Mouse (Mus musculus): ENCODE measurements around the gene Mgst3. TPM values are rescaled to one million over a fixed set of nuclear protein-coding genes. Genes with fewer than 3 reads are reported as not detected.
A peak's percentile ranks its signal among the peaks of the same experiment; 100 is the strongest.

Gene Mgst3
- polyA plus RNA-seq, 1 experiment from 2014 or later, result 124 TPM

- no peak overlapping the region for H3K27ac ChIP-seq (replicated peaks; ENCODE audit: low read depth, low read length)
- 18% methylated on average over 15 of the region's 15 CpGs for WGBS
- no peak overlapping the region for H3K4me2 ChIP-seq (ENCODE audit: low read length)
- no peaks in the 10 kb centered on the region for H3K27me3 ChIP-seq (ENCODE audit: control insufficient read depth, insufficient read depth, low read length)
- ATAC-seq (ENCODE audit: low FRiP score, low TSS enrichment), result no peak
- no peaks in the 10 kb centered on the region for H3K9me3 ChIP-seq (ENCODE audit: control insufficient read depth, low read length)
- no peak overlapping the region for H3K9ac ChIP-seq (replicated peaks; ENCODE audit: low read length)
- peak; percentile 51 for DNase-seq
- H3K4me1 ChIP-seq (ENCODE audit: control insufficient read depth, insufficient read depth, low read length), result 0 out of 2 replicates have a peak, but pooled peaks cover 2% of the 10 kb centered on the region
- H3K4me3 ChIP-seq (replicated peaks; ENCODE audit: low read depth, low read length), result no peak overlapping the region
- peaks cover 19% of the 10 kb centered on the region for H3K36me3 ChIP-seq (ENCODE audit: control insufficient read depth, insufficient read depth, low read length)
Observed at GRCm38 (mm10) chr1:167374003-167374784, 19.4 kb downstream of the Mgst3 start.

- Histone ChIP-seq H3K4me2 (ENCODE audit: low read length) (no peak overlapping the region), H3K27me3 (ENCODE audit: control insufficient read depth, insufficient read depth, low read length) (no peaks in the 10 kb centered on the region), H3K4me1 (ENCODE audit: control insufficient read depth, insufficient read depth, low read length) (0 out of 2 replicates have a peak, but pooled peaks cover 2% of the 10 kb centered on the region), H3K27ac (replicated peaks; ENCODE audit: low read depth, low read length) (no peak overlapping the region), H3K4me3 (replicated peaks; ENCODE audit: low read depth, low read length) (no peak overlapping the region), H3K36me3 (ENCODE audit: control insufficient read depth, insufficient read depth, low read length) (peaks cover 23% of the 10 kb centered on the region), H3K9ac (replicated peaks; ENCODE audit: low read length) (no peak overlapping the region), H3K9me3 (ENCODE audit: control insufficient read depth, low read length) (no peaks in the 10 kb centered on the region)
- ATAC-seq (ENCODE audit: low FRiP score, low TSS enrichment) (no peak), DNase-seq (no peak)
- WGBS, result 94% methylated on average over 7 of the region's 7 CpGs
Observed at GRCm38 (mm10) chr1:167372739-167373138, 20.9 kb downstream of the Mgst3 start.

GRCm38 (mm10) chr1:167369905-167370304 is 23.7 kb downstream of the Mgst3 start:
- DNase-seq, result peak; percentile 86
- H3K9me3 ChIP-seq (ENCODE audit: control insufficient read depth, low read length), result no peaks in the 10 kb centered on the region
- no peak for ATAC-seq (ENCODE audit: low FRiP score, low TSS enrichment)
- WGBS, result 9% methylated on average over 7 of the region's 7 CpGs
- no peak overlapping the region for H3K4me2 ChIP-seq (ENCODE audit: low read length)
- no peaks in the 10 kb centered on the region for H3K27me3 ChIP-seq (ENCODE audit: control insufficient read depth, insufficient read depth, low read length)
- H3K4me3 ChIP-seq (replicated peaks; ENCODE audit: low read depth, low read length), result no peak overlapping the region
- H3K4me1 ChIP-seq (ENCODE audit: control insufficient read depth, insufficient read depth, low read length), result 0 out of 2 replicates have a peak, but pooled peaks cover 2% of the 10 kb centered on the region
- H3K27ac ChIP-seq (replicated peaks; ENCODE audit: low read depth, low read length), result no peak overlapping the region
- no peak overlapping the region for H3K9ac ChIP-seq (replicated peaks; ENCODE audit: low read length)
- H3K36me3 ChIP-seq (ENCODE audit: control insufficient read depth, insufficient read depth, low read length), result peaks cover 19% of the 10 kb centered on the region; the same call in 1 of the 2 replicates

- Histone ChIP-seq H3K36me3 (ENCODE audit: control insufficient read depth, insufficient read depth, low read length) (peaks cover 19% of the 10 kb centered on the region; the same call in 1 of the 2 replicates), H3K4me3 (replicated peaks; ENCODE audit: low read depth, low read length) (no peak overlapping the region), H3K27me3 (ENCODE audit: control insufficient read depth, insufficient read depth, low read length) (no peaks in the 10 kb centered on the region), H3K4me2 (ENCODE audit: low read length) (no peak overlapping the region), H3K4me1 (ENCODE audit: control insufficient read depth, insufficient read depth, low read length) (no peaks in the 10 kb centered on the region), H3K9me3 (ENCODE audit: control insufficient read depth, low read length) (no peaks in the 10 kb centered on the region), H3K27ac (replicated peaks; ENCODE audit: low read depth, low read length) (no peak overlapping the region), H3K9ac (replicated peaks; ENCODE audit: low read length) (no peak overlapping the region)
- no peak for ATAC-seq (ENCODE audit: low FRiP score, low TSS enrichment)
- DNase-seq, result no peak
- 84% methylated on average over 7 of the region's 7 CpGs for WGBS
Observed at GRCm38 (mm10) chr1:167368513-167368912, 25.1 kb downstream of the Mgst3 start.

- no peak overlapping the region for H3K4me3 ChIP-seq (replicated peaks; ENCODE audit: low read depth, low read length)
- H3K4me1 ChIP-seq (ENCODE audit: control insufficient read depth, insufficient read depth, low read length), result no peaks in the 10 kb centered on the region
- WGBS, result 87% methylated on average over 4 of the region's 4 CpGs
- no peak overlapping the region for H3K27ac ChIP-seq (replicated peaks; ENCODE audit: low read depth, low read length)
- no peak for ATAC-seq (ENCODE audit: low FRiP score, low TSS enrichment)
- H3K4me2 ChIP-seq (ENCODE audit: low read length), result no peak overlapping the region
- no peaks in the 10 kb centered on the region for H3K27me3 ChIP-seq (ENCODE audit: control insufficient read depth, insufficient read depth, low read length)
- no peak overlapping the region for H3K9ac ChIP-seq (replicated peaks; ENCODE audit: low read length)
- no peak for DNase-seq
- H3K9me3 ChIP-seq (ENCODE audit: control insufficient read depth, low read length), result no peaks in the 10 kb centered on the region
- H3K36me3 ChIP-seq (ENCODE audit: control insufficient read depth, insufficient read depth, low read length), result peaks cover 19% of the 10 kb centered on the region; the same call in 1 of the 2 replicates
Observed at GRCm38 (mm10) chr1:167368018-167368417, 25.6 kb downstream of the Mgst3 start.

- Histone ChIP-seq H3K27ac (replicated peaks; ENCODE audit: low read depth, low read length) (no peak overlapping the region), H3K4me3 (replicated peaks; ENCODE audit: low read depth, low read length) (no peak overlapping the region), H3K4me1 (ENCODE audit: control insufficient read depth, insufficient read depth, low read length) (no peaks in the 10 kb centered on the region), H3K9me3 (ENCODE audit: control insufficient read depth, low read length) (no peaks in the 10 kb centered on the region), H3K4me2 (ENCODE audit: low read length) (no peak overlapping the region), H3K36me3 (ENCODE audit: control insufficient read depth, insufficient read depth, low read length) (peaks cover 23% of the 10 kb centered on the region), H3K27me3 (ENCODE audit: control insufficient read depth, insufficient read depth, low read length) (no peaks in the 10 kb centered on the region), H3K9ac (replicated peaks; ENCODE audit: low read length) (no peak overlapping the region)
- WGBS, result 91% methylated on average over 6 of the region's 6 CpGs
- no peak for ATAC-seq (ENCODE audit: low FRiP score, low TSS enrichment)
- DNase-seq, result no peak
Observed at GRCm38 (mm10) chr1:167366621-167367020, 27.0 kb downstream of the Mgst3 start.

GRCm38 (mm10) chr1:167365808-167366207 is 27.8 kb downstream of the Mgst3 start:
- no peak overlapping the region for H3K9ac ChIP-seq (replicated peaks; ENCODE audit: low read length)
- no peak overlapping the region for H3K27ac ChIP-seq (replicated peaks; ENCODE audit: low read depth, low read length)
- ATAC-seq (ENCODE audit: low FRiP score, low TSS enrichment) (no peak), DNase-seq (no peak)
- H3K27me3 ChIP-seq (ENCODE audit: control insufficient read depth, insufficient read depth, low read length), result no peaks in the 10 kb centered on the region
- H3K4me3 ChIP-seq (replicated peaks; ENCODE audit: low read depth, low read length), result no peak overlapping the region
- H3K4me2 ChIP-seq (ENCODE audit: low read length), result no peak overlapping the region
- H3K4me1 ChIP-seq (ENCODE audit: control insufficient read depth, insufficient read depth, low read length), result no peaks in the 10 kb centered on the region
- no peaks in the 10 kb centered on the region for H3K9me3 ChIP-seq (ENCODE audit: control insufficient read depth, low read length)
- WGBS, result 95% methylated on average over 7 of the region's 7 CpGs
- H3K36me3 ChIP-seq (ENCODE audit: control insufficient read depth, insufficient read depth, low read length), result peaks cover 22% of the 10 kb centered on the region

GRCm38 (mm10) chr1:167363322-167363721 is 30.3 kb downstream of the Mgst3 start:
- DNase-seq (no peak), ATAC-seq (ENCODE audit: low FRiP score, low TSS enrichment) (no peak)
- peaks cover 19% of the 10 kb centered on the region for H3K36me3 ChIP-seq (ENCODE audit: control insufficient read depth, insufficient read depth, low read length)

GRCm38 (mm10) chr1:167362819-167363218 is 30.8 kb downstream of the Mgst3 start:
- Histone ChIP-seq H3K4me1 (ENCODE audit: control insufficient read depth, insufficient read depth, low read length) (no peaks in the 10 kb centered on the region), H3K9ac (replicated peaks; ENCODE audit: low read length) (no peak overlapping the region), H3K27ac (replicated peaks; ENCODE audit: low read depth, low read length) (no peak overlapping the region), H3K4me3 (replicated peaks; ENCODE audit: low read depth, low read length) (no peak overlapping the region), H3K36me3 (ENCODE audit: control insufficient read depth, insufficient read depth, low read length) (peaks cover 18% of the 10 kb centered on the region), H3K4me2 (ENCODE audit: low read length) (no peak overlapping the region), H3K9me3 (ENCODE audit: control insufficient read depth, low read length) (no peaks in the 10 kb centered on the region), H3K27me3 (ENCODE audit: control insufficient read depth, insufficient read depth, low read length) (no peaks in the 10 kb centered on the region)
- 89% methylated on average over 4 of the region's 4 CpGs for WGBS
- no peak for DNase-seq
- ATAC-seq (ENCODE audit: low FRiP score, low TSS enrichment), result no peak

More at GRCm38 (mm10) chr1:167363322-167363721, 30.3 kb downstream of the Mgst3 start:
- H3K4me2 ChIP-seq (ENCODE audit: low read length), result no peak overlapping the region
- 50% methylated on average over 5 of the region's 5 CpGs for WGBS
- H3K9ac ChIP-seq (replicated peaks; ENCODE audit: low read length), result no peak overlapping the region
- no peak overlapping the region for H3K27ac ChIP-seq (replicated peaks; ENCODE audit: low read depth, low read length)
- no peak overlapping the region for H3K4me3 ChIP-seq (replicated peaks; ENCODE audit: low read depth, low read length)
- no peaks in the 10 kb centered on the region for H3K9me3 ChIP-seq (ENCODE audit: control insufficient read depth, low read length)
- no peaks in the 10 kb centered on the region for H3K4me1 ChIP-seq (ENCODE audit: control insufficient read depth, insufficient read depth, low read length)
- H3K27me3 ChIP-seq (ENCODE audit: control insufficient read depth, insufficient read depth, low read length), result no peaks in the 10 kb centered on the region

Data from midbrain, embryonic 14.5 days (tissue).